Mouse (Mus musculus): Measurements from ENCODE around the gene Dct. TPM values are rescaled to one million over a fixed set of nuclear protein-coding genes. Genes with fewer than 3 reads are reported as not detected.

The Dct gene
- polyA plus RNA-seq, 1 experiment = 0.30 TPM

DNA sequence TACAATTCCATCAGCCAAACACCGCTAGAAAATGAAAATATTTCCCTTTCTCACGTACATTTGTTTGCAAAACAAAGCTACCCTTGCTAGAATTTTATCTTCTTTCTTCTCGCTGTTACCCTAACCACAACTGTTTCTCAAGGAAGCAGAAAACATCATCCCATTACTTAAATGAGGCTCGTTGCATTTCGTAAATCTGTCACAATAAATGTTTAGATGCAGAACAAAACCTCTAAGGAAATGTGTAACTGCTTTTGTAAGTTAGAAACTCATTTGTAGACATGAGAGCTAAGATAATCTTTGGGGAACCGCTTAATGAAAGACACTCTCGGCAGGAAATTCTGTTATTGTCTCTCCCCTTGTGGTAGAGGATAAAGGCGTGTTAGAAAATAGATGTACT is 38.8 kb downstream of the Dct start:
- TF ChIP-seq CTCF (IDR thresholded peaks at IDR 0.05; ENCODE audit: insufficient read depth, low read length) = no peak
- TF ChIP-seq POLR2A (IDR thresholded peaks at IDR 0.05; ENCODE audit: borderline replicate concordance, extremely low read depth, low read depth, low read length) = no peak
- WGBS = 77% methylated on average over 8 of the region's 8 CpGs
- no peak overlapping the region for H3K4me3 ChIP-seq (replicated peaks; ENCODE audit: extremely low read depth, low read depth, low read length)
- no peak for DNase-seq
- H3K4me1 ChIP-seq (ENCODE audit: control insufficient read depth, insufficient read depth, low read length) = no peaks in the 10 kb centered on the region

DNA sequence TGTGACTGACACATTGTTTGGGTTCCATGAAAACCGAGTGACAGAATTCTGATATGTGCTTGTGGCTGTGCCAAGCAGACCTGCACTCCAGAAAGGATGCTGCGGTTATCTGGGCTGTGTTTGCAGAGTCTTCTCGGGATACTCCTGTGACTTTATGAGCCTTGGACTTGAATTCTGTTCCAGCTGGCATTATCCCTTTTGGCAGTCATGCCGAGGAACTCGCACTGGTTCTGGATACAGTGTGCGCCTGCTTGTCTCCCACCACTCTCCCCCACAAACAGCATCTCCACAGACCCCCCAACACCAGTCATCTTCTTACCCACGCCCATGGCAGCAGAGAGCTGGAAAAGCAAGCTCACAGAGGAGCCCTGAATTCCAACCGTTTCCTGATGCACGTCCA is 42.5 kb downstream of the Dct start:
- no peak for DNase-seq
- TF ChIP-seq CTCF (IDR thresholded peaks at IDR 0.05; ENCODE audit: insufficient read depth, low read length) (no peak), POLR2A (IDR thresholded peaks at IDR 0.05; ENCODE audit: borderline replicate concordance, extremely low read depth, low read depth, low read length) (no peak)
- no peak overlapping the region for H3K4me3 ChIP-seq (replicated peaks; ENCODE audit: extremely low read depth, low read depth, low read length)
- WGBS = 62% methylated on average over 9 of the region's 9 CpGs
- no peaks in the 10 kb centered on the region for H3K4me1 ChIP-seq (ENCODE audit: control insufficient read depth, insufficient read depth, low read length)

DNA sequence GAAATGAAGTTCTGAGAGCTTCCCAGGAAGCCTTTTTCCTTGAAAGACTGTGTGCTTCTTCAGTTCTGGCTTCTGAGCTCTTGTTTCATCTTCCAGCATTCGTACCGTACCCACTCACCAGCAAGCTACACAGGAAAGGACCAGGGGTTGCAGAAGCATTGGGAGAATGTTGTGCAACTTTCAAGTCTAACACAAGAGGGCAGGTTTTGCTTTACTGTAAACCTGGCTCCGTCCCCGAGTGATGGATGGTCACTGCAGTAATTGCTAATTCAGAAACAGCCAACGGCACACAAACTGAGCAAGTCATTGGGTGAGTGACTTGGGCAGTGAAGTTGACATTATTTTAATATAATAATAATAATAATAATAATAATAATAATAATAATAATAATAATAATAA is 46.3 kb downstream of the Dct start:
- 5% methylated on average over 5 of the region's 5 CpGs for WGBS
- Histone ChIP-seq H3K4me3 (replicated peaks; ENCODE audit: extremely low read depth, low read depth, low read length) (no peak overlapping the region), H3K4me1 (ENCODE audit: control insufficient read depth, insufficient read depth, low read length) (peaks cover 5% of the 10 kb centered on the region)
- DNase-seq = peak; percentile 15
- TF ChIP-seq POLR2A (IDR thresholded peaks at IDR 0.05; ENCODE audit: borderline replicate concordance, extremely low read depth, low read depth, low read length) (no peak), CTCF (IDR thresholded peaks at IDR 0.05; ENCODE audit: insufficient read depth, low read length) (peak; percentile 30; the same call in 1 of the 2 replicates)

DNA sequence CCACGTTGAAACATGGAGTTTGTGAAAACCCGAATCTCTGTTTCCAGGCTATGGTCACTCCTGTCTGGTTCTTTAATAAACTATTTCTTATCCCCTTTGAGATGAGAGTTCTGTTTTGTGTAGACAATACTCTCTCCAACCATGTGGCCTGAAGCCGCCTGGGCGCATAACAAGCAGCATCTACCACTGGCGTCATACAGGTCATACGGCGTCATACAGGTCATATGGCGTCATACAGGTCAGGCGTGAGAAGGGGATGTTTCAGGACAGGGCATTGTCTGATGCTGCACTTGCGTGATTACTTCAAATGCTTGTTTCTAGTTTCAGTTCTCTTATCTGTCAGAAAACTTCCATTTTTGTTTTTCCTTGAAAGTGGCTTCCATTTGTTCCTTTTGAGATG is 47.6 kb downstream of the Dct start:
- Histone ChIP-seq H3K4me1 (ENCODE audit: control insufficient read depth, insufficient read depth, low read length) (peaks cover 5% of the 10 kb centered on the region), H3K4me3 (replicated peaks; ENCODE audit: extremely low read depth, low read depth, low read length) (no peak overlapping the region)
- DNase-seq = no peak
- no peak for TF ChIP-seq POLR2A (IDR thresholded peaks at IDR 0.05; ENCODE audit: borderline replicate concordance, extremely low read depth, low read depth, low read length)
- TF ChIP-seq CTCF (IDR thresholded peaks at IDR 0.05; ENCODE audit: insufficient read depth, low read length) = no peak
- WGBS = 89% methylated on average over 10 of the region's 10 CpGs

GRCm38 (mm10) chr14:117993845-117994244 is 58.2 kb downstream of the Dct start:
- no peak for DNase-seq
- H3K4me3 ChIP-seq (replicated peaks; ENCODE audit: extremely low read depth, low read depth, low read length) = no peak overlapping the region
- WGBS = 85% methylated on average over 6 of the region's 6 CpGs
- no peaks in the 10 kb centered on the region for H3K4me1 ChIP-seq (ENCODE audit: control insufficient read depth, insufficient read depth, low read length)
- no peak for TF ChIP-seq POLR2A (IDR thresholded peaks at IDR 0.05; ENCODE audit: borderline replicate concordance, extremely low read depth, low read depth, low read length)
- no peak for TF ChIP-seq CTCF (IDR thresholded peaks at IDR 0.05; ENCODE audit: insufficient read depth, low read length)

DNA sequence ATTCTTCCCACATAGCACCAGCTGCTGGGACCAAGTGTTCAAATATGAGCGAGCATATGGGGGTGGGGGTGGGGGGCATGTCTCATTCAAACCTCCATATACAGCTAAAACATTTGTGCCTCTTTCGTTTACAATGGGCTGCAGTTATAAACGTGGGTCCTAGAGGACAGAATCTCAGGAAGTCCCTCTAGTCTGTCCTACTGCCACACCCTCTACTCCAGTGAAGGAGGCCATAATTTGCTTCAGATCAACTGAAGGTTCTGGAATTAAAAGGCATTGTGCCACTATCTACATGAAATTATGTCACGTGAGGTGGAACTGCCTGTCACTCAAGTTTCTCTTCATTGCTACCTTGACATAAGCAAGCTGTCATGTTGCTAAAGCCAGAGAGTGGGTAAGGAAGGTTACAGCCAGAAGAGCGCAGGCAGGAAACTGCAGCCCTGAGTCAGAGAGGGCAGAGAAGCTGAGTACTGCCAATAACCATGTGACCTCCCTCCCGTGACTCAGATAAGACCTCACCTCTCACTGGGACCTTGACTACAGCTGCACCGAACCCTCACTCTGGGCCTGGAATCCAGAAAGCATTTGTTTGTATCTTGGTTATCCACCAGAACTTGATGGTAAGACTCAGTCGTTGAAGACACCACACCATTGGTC is 59.3 kb downstream of the Dct start:
- Histone ChIP-seq H3K4me3 (replicated peaks; ENCODE audit: extremely low read depth, low read depth, low read length) (no peak overlapping the region), H3K4me1 (ENCODE audit: control insufficient read depth, insufficient read depth, low read length) (no peaks in the 10 kb centered on the region)
- TF ChIP-seq POLR2A (IDR thresholded peaks at IDR 0.05; ENCODE audit: borderline replicate concordance, extremely low read depth, low read depth, low read length) = no peak
- TF ChIP-seq CTCF (IDR thresholded peaks at IDR 0.05; ENCODE audit: insufficient read depth, low read length) = no peak
- WGBS = 56% methylated on average over 8 of the region's 8 CpGs
- no peak for DNase-seq

DNA sequence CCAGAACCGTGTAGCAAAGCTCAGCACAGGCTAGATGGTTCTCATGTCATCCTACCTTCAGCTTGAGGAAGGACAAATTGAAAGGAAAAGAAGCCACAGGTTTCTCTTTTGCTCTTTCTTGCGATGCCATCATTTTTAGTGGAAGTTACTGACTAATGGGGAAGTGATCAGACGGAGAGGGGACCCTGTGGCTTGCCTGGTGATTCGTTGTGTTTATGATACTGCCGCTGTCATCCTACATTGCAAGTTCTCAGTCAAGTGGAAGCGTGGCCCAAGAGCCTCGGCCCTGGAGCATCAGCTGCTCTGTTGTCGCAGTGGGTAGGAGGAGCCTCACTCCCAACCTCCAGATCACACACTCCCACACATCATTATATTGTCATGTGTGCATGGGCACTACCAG is 61.8 kb downstream of the Dct start:
- TF ChIP-seq CTCF (IDR thresholded peaks at IDR 0.05; ENCODE audit: insufficient read depth, low read length) (no peak), POLR2A (IDR thresholded peaks at IDR 0.05; ENCODE audit: borderline replicate concordance, extremely low read depth, low read depth, low read length) (no peak)

DNA sequence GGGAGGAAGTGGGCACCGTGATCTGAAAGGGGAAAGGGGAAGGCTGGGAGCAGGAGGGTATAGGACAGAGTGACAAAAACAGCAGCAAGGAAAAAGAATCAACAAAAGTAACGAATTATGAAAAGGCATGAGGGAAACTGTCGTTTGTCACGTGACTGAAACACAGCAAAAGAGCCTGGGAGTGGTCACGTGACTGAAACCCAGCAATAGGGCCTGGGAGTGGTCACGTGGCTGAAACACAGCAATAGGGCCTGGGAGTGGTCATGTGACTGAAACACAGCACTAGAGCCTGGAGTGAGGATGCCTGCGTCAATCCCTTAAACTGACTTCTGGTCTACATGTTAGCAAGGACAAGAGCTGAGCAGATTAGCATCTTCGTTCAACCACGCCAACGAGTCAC is 63.6 kb downstream of the Dct start:
- 82% methylated on average over 10 of the region's 10 CpGs for WGBS
- Histone ChIP-seq H3K4me1 (ENCODE audit: control insufficient read depth, insufficient read depth, low read length) (no peaks in the 10 kb centered on the region), H3K4me3 (replicated peaks; ENCODE audit: extremely low read depth, low read depth, low read length) (no peak overlapping the region)
- DNase-seq = no peak
- TF ChIP-seq CTCF (IDR thresholded peaks at IDR 0.05; ENCODE audit: insufficient read depth, low read length) = no peak
- TF ChIP-seq POLR2A (IDR thresholded peaks at IDR 0.05; ENCODE audit: borderline replicate concordance, extremely low read depth, low read depth, low read length) = no peak

More for the DNA sequence above, 61.8 kb downstream of the Dct start:
- Histone ChIP-seq H3K4me3 (replicated peaks; ENCODE audit: extremely low read depth, low read depth, low read length) (no peak overlapping the region), H3K4me1 (ENCODE audit: control insufficient read depth, insufficient read depth, low read length) (no peaks in the 10 kb centered on the region)
- WGBS = 60% methylated on average over 8 of the region's 8 CpGs
- DNase-seq = no peak

- 82% methylated on average over 10 of the region's 10 CpGs for WGBS
- H3K4me1 ChIP-seq (ENCODE audit: control insufficient read depth, insufficient read depth, low read length) = no peaks in the 10 kb centered on the region
- H3K4me3 ChIP-seq (replicated peaks; ENCODE audit: extremely low read depth, low read depth, low read length) = no peak overlapping the region
- no peak for DNase-seq
- TF ChIP-seq POLR2A (IDR thresholded peaks at IDR 0.05; ENCODE audit: borderline replicate concordance, extremely low read depth, low read depth, low read length) = no peak
- TF ChIP-seq CTCF (IDR thresholded peaks at IDR 0.05; ENCODE audit: insufficient read depth, low read length) = no peak
Observed at GRCm38 (mm10) chr14:117981532-117981931, 70.5 kb downstream of the Dct start.

- Histone ChIP-seq H3K4me3 (replicated peaks; ENCODE audit: extremely low read depth, low read depth, low read length) (no peak overlapping the region), H3K4me1 (ENCODE audit: control insufficient read depth, insufficient read depth, low read length) (no peaks in the 10 kb centered on the region)
- TF ChIP-seq POLR2A (IDR thresholded peaks at IDR 0.05; ENCODE audit: borderline replicate concordance, extremely low read depth, low read depth, low read length) (no peak), CTCF (IDR thresholded peaks at IDR 0.05; ENCODE audit: insufficient read depth, low read length) (no peak)
- DNase-seq = no peak
- 89% methylated on average over 5 of the region's 5 CpGs for WGBS
Observed at GRCm38 (mm10) chr14:117972576-117972975, 79.5 kb downstream of the Dct start.

Other genes starting within 250 kb of the Dct start
- gene Tgds, start 80.5 kb upstream of the Dct start, polyA plus RNA-seq (2012; rRNA removed) = 5.2 and 5.8 TPM in 2 replicates
- gene Gpr180, start 84.9 kb upstream of the Dct start, polyA plus RNA-seq (2012; rRNA removed) = 25.1 and 26.1 TPM in 2 replicates
- gene Sox21, start 184.8 kb upstream of the Dct start, polyA plus RNA-seq (2012; rRNA removed) = 0.87 and 1.5 TPM in 2 replicates
- gene Gm9376, start 214.7 kb upstream of the Dct start, polyA plus RNA-seq (2012; rRNA removed) = not detected in 2 replicates